Mouse (Mus musculus): Measurements from ENCODE around the gene Gsto2.
A peak's percentile ranks its signal among the peaks of the same experiment; 100 is the strongest.

Gene Gsto2

GRCm38 (mm10) chr19:47919966-47920375, 54.6 kb downstream of the Gsto2 start:
- peak; percentile 54 to 72 for DNase-seq

DNA sequence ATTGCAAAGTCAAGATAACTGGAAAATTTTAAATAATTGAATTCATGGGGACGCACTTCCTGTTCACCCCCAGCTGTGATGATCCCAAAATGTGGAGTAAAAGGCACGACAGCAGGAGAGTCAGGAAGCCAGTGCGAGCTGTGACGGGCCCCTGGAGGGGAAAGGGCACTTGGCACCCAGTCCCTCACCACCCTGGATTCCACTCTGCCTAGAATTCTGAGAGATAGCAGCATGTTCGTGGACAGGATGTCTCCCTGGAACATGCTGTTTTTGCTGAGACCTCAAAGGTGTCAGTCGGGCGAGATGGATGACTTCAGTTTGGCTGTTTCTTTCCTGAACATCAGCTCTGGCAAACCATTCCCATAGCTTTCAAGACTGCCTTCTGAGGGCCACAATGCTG, 60.5 kb downstream of the Gsto2 start:
- peak; percentile 56 to 83 for DNase-seq

DNA sequence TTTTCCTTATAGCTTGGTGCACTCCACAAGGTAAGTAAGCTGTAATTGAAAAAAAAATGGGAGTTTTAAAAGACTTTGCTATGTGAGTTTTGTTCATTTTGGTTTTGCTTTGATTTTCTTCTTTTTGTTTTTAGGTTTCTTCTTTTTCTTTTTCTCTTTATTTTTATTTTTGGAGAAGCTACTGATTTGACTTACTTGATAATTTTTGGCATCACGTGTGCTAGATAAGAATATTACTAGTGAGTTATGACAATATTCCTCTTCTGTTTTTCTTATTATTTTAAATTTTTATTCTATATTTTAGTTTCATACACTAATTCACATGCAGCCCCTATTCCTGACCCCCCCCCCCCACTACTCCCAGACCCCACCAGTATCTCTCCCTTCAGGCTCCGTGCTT, 61.7 kb downstream of the Gsto2 start:
- DNase-seq = no peak

- no peak for DNase-seq
These were observed 63.7 kb downstream of the Gsto2 start for GRCm38 (mm10) chr19:47929043-47929442.

DNA sequence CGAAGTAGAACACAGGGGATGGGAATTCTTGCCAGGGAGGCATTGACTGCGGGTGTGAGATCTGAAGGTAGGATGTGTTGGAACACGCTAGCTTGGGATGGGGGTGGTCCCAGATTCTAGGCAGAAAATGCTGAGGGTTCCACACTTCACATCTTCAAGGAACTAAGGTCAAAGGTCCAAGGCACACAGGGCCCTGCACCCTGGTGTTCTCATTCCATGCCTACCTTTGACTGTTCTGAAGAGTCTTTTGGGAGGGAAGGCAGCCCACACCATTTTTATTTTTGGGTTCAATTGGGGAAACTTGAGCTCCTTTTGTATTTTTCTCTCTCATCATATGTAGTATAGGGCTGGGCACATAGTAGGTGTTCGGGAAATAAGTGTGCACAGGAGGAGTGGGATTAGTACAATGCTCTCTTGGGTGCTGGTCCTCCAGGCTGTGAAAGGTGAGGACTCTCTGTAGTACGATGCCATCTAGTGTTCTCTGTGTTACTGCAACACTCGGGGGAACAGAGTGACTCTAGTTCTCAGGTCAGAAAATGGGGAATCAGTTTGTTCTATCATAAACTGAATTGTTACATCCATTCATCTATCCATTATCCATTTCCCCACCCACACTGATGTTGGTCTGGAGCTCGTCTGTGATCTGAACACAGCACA, 66.8 kb downstream of the Gsto2 start:
- DNase-seq = peak; percentile 47 to 55

DNA sequence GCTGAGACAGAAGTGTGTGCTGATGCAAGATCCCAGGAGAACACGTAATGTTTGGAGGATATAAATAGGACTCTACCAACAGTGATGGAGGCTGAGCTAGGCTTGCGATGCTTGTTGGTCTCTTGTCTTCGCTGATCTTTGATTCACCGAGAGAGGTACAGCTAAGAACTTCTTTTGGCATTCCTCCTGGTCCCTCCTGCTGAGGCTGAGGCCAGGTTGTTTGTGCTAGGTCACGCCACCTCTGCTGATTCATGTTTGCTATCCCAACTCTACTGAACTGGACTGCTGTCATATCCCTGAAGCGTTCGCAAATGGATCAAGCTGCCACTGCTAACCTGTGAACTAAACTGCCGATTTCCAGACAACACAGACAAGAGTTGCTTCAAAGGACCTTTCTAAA, 68.8 kb downstream of the Gsto2 start:
- DNase-seq = no peak

DNA sequence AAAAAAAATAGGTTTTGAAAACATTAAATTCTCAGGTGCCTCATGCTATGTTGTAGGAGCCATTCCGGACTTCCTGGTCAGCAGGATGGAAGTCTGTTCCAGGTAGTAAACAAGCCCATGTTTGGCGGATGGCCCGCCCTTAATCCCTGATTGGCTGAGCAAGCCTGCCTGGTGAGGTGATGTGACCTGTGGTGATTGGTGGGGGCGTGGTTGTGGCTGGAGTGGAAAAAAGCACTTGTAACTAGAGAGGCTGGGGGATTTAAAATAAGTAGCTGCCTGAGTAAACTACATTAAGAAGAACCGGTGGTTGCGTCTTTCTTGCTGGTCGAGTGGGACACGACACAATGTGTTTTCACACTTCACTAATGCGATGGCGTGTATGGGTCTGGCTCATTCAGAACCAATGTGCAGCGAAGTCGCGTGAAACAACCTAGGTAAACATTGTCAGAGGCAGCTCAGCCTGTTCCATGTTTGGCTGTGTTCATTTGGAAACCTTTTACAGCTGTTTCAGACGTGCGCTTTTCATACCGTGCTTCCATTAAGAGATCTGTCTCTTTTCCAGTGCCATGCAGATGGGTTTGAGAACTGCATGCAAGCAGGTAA, 69.4 kb downstream of the Gsto2 start:
- no peak for DNase-seq

- no peak for DNase-seq
These were observed 70.2 kb downstream of the Gsto2 start for GRCm38 (mm10) chr19:47935530-47935929.

Measured in kidney, postnatal 36 days (tissue).